Mouse (Mus musculus): ENCODE measurements around the gene Atad5. TPM values are rescaled to one million over a fixed set of nuclear protein-coding genes. Genes with fewer than 3 reads are reported as not detected.

Atad5 gene
- polyA plus RNA-seq, 1 experiment from 2014 or later, result 16.2 TPM

GRCm38 (mm10) chr11:80104407-80104806 lies 15.2 kb downstream of the Atad5 start:
- H3K9me3 ChIP-seq (ENCODE audit: low read depth, low read length), result no peaks in the 10 kb centered on the region
- H3K4me2 ChIP-seq, result no peak overlapping the region
- DNase-seq (no peak), ATAC-seq (ENCODE audit: insufficient read depth) (no peak)
- H3K36me3 ChIP-seq (ENCODE audit: insufficient read depth), result peaks cover 71% of the 10 kb centered on the region
- H3K9ac ChIP-seq, result no peak overlapping the region
- 81% methylated on average over 1 of the region's 1 CpGs for WGBS
- no peaks in the 10 kb centered on the region for H3K27me3 ChIP-seq (ENCODE audit: insufficient read depth, low read length)
- no peak overlapping the region for H3K27ac ChIP-seq (ENCODE audit: low read depth)
- TF ChIP-seq CTCF (IDR thresholded peaks at IDR 0.05; ENCODE audit: low read depth), result no peak
- H3K4me3 ChIP-seq (ENCODE audit: low read depth, low read length), result no peak overlapping the region
- no peaks in the 10 kb centered on the region for H3K4me1 ChIP-seq (ENCODE audit: insufficient read depth)

DNA sequence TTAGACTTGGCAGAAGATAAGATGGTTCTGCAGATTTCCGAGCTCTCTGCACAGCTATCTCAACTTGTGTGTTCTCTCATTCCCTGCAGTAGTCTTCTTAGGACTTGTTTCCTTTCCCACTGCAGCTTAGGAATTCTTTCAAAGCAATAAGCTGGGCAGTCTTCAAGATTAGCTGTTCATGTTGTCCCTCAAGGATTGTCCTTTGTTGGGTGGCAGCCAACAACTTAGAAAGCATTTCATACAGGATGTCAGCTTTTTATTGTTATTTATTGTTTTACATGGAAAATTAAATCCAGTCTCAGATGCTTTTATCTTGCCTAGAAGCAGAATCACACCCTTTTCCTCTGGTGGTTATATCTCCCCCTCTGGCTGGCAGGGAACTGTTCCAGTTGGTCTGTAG lies 27.2 kb downstream of the Atad5 start:
- Histone ChIP-seq H3K9me3 (ENCODE audit: low read depth, low read length) (no peaks in the 10 kb centered on the region), H3K27me3 (ENCODE audit: insufficient read depth, low read length) (no peaks in the 10 kb centered on the region), H3K36me3 (ENCODE audit: insufficient read depth) (peaks cover 83% of the 10 kb centered on the region), H3K27ac (ENCODE audit: low read depth) (no peak overlapping the region), H3K4me2 (no peak overlapping the region), H3K4me3 (ENCODE audit: low read depth, low read length) (no peak overlapping the region), H3K9ac (no peak overlapping the region), H3K4me1 (ENCODE audit: insufficient read depth) (no peaks in the 10 kb centered on the region)
- WGBS, result 71% methylated on average over 1 of the region's 1 CpGs
- ATAC-seq (ENCODE audit: insufficient read depth), result no peak
- peak; percentile 23 for DNase-seq
- TF ChIP-seq CTCF (IDR thresholded peaks at IDR 0.05; ENCODE audit: low read depth), result no peak

DNA sequence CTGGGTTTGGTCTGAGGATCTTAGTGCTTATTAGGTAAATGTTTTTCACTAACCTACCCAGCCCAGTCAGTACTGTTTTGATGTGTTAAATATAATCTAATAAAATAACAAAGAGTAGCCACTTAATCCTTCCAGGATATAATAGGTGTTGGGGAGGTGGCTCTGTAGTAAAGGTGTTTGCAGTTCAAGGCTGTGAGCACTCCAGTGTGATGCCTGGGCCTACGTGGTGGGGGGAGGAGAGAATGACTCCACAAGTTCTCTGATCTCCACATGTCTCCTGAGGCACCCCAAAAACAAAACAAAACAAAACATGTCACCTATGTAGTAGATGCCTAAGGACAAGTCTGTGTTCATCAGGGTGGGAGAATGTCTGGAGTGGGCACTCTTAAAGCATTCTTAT lies 42.9 kb downstream of the Atad5 start:
- peaks cover 75% of the 10 kb centered on the region for H3K36me3 ChIP-seq (ENCODE audit: insufficient read depth)
- 70% methylated on average over 1 of the region's 1 CpGs for WGBS
- H3K4me2 ChIP-seq, result no peak overlapping the region
- H3K4me1 ChIP-seq (ENCODE audit: insufficient read depth), result no peaks in the 10 kb centered on the region
- ATAC-seq (ENCODE audit: insufficient read depth) (no peak), DNase-seq (no peak)
- H3K27ac ChIP-seq (ENCODE audit: low read depth), result no peak overlapping the region
- no peak overlapping the region for H3K9ac ChIP-seq
- H3K27me3 ChIP-seq (ENCODE audit: insufficient read depth, low read length), result no peaks in the 10 kb centered on the region
- H3K4me3 ChIP-seq (ENCODE audit: low read depth, low read length), result no peak overlapping the region
- no peaks in the 10 kb centered on the region for H3K9me3 ChIP-seq (ENCODE audit: low read depth, low read length)
- no peak for TF ChIP-seq CTCF (IDR thresholded peaks at IDR 0.05; ENCODE audit: low read depth)

DNA sequence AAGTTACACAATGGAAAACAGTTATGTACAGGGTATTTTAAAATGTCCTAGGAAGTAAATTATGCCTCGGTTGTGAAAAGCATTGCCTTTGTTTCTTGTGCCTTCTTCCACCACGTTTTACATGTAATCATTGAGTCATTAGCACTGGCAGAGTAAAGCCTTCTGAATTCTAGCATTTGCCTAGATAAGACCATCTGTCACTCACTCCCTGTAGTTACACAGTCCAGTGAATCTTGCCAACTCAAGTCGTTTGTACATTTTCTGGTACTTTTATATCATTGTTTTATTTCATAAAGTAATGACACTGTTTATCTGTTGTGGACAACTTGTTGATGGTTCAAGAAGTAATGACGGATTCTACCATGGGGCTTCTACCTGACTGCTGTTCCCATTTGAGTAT lies 45.5 kb downstream of the Atad5 start:
- H3K36me3 ChIP-seq (ENCODE audit: insufficient read depth), result peaks cover 78% of the 10 kb centered on the region
- no peak overlapping the region for H3K4me2 ChIP-seq
- ATAC-seq (ENCODE audit: insufficient read depth), result no peak
- DNase-seq, result no peak
- H3K4me3 ChIP-seq (ENCODE audit: low read depth, low read length), result no peak overlapping the region
- 66% methylated on average over 4 of the region's 4 CpGs for WGBS
- no peak overlapping the region for H3K27ac ChIP-seq (ENCODE audit: low read depth)
- no peaks in the 10 kb centered on the region for H3K9me3 ChIP-seq (ENCODE audit: low read depth, low read length)
- no peaks in the 10 kb centered on the region for H3K4me1 ChIP-seq (ENCODE audit: insufficient read depth)
- no peaks in the 10 kb centered on the region for H3K27me3 ChIP-seq (ENCODE audit: insufficient read depth, low read length)
- no peak for TF ChIP-seq CTCF (IDR thresholded peaks at IDR 0.05; ENCODE audit: low read depth)
- H3K9ac ChIP-seq, result no peak overlapping the region

GRCm38 (mm10) chr11:80135954-80136683 lies 46.9 kb downstream of the Atad5 start:
- peaks cover 72% of the 10 kb centered on the region for H3K36me3 ChIP-seq (ENCODE audit: insufficient read depth)

GRCm38 (mm10) chr11:80136786-80137185 lies 47.6 kb downstream of the Atad5 start:
- H3K9me3 ChIP-seq (ENCODE audit: low read depth, low read length), result no peaks in the 10 kb centered on the region
- ATAC-seq (ENCODE audit: insufficient read depth), result no peak

More at GRCm38 (mm10) chr11:80135954-80136683, 46.9 kb downstream of the Atad5 start:
- ATAC-seq (ENCODE audit: insufficient read depth) (no peak), DNase-seq (no peak)
- H3K9ac ChIP-seq, result no peak overlapping the region
- no peak overlapping the region for H3K27ac ChIP-seq (ENCODE audit: low read depth)
- H3K4me1 ChIP-seq (ENCODE audit: insufficient read depth), result no peaks in the 10 kb centered on the region
- no peaks in the 10 kb centered on the region for H3K27me3 ChIP-seq (ENCODE audit: insufficient read depth, low read length)
- H3K4me3 ChIP-seq (ENCODE audit: low read depth, low read length), result no peak overlapping the region
- WGBS, result 88% methylated on average over 11 of the region's 11 CpGs
- no peak overlapping the region for H3K4me2 ChIP-seq
- TF ChIP-seq CTCF (IDR thresholded peaks at IDR 0.05; ENCODE audit: low read depth), result no peak
- no peaks in the 10 kb centered on the region for H3K9me3 ChIP-seq (ENCODE audit: low read depth, low read length)

DNA sequence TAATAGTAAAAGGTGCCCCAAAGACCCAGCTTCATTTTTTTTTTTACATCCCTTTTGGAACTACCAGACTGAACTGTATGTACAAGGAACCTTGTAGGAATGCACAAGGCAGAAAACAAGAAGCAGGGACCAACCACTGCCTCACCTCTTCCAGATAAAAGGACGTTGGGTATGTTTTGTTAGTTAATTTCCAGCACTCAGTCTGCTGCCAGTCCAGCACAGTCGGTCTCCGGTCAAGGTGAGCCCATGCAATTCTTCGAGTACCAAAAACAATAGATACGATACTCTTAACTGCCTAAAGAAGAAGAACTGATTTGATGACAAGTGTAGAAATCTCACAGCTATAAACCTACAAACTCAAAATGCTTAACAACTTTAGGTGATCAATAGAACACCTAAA lies 48.6 kb downstream of the Atad5 start:
- Histone ChIP-seq H3K27me3 (ENCODE audit: insufficient read depth, low read length) (no peaks in the 10 kb centered on the region), H3K4me1 (ENCODE audit: insufficient read depth) (no peaks in the 10 kb centered on the region), H3K4me2 (no peak overlapping the region), H3K4me3 (ENCODE audit: low read depth, low read length) (no peak overlapping the region), H3K36me3 (ENCODE audit: insufficient read depth) (peaks cover 58% of the 10 kb centered on the region), H3K9me3 (ENCODE audit: low read depth, low read length) (no peaks in the 10 kb centered on the region), H3K9ac (no peak overlapping the region), H3K27ac (ENCODE audit: low read depth) (no peak overlapping the region)
- TF ChIP-seq CTCF (IDR thresholded peaks at IDR 0.05; ENCODE audit: low read depth), result no peak
- no peak for DNase-seq
- ATAC-seq (ENCODE audit: insufficient read depth), result no peak
- WGBS, result 89% methylated on average over 5 of the region's 5 CpGs

More at GRCm38 (mm10) chr11:80136786-80137185, 47.6 kb downstream of the Atad5 start:
- no peak overlapping the region for H3K4me2 ChIP-seq
- no peak for DNase-seq
- H3K27me3 ChIP-seq (ENCODE audit: insufficient read depth, low read length), result no peaks in the 10 kb centered on the region
- TF ChIP-seq CTCF (IDR thresholded peaks at IDR 0.05; ENCODE audit: low read depth), result no peak
- H3K4me3 ChIP-seq (ENCODE audit: low read depth, low read length), result no peak overlapping the region
- H3K27ac ChIP-seq (ENCODE audit: low read depth), result no peak overlapping the region
- H3K36me3 ChIP-seq (ENCODE audit: insufficient read depth), result peaks cover 67% of the 10 kb centered on the region
- 90% methylated on average over 13 of the region's 13 CpGs for WGBS
- no peaks in the 10 kb centered on the region for H3K4me1 ChIP-seq (ENCODE audit: insufficient read depth)
- no peak overlapping the region for H3K9ac ChIP-seq

Measured in lung, embryonic 14.5 days (tissue).